Mouse (Mus musculus) kidney, embryonic 15.5 days (tissue): ENCODE measurements around the gene Fbxw4. TPM values are rescaled to one million over a fixed set of nuclear protein-coding genes. Genes with fewer than 3 reads are reported as not detected.
A peak's percentile ranks its signal among the peaks of the same experiment; 100 is the strongest.

Experiments
- ATAC-seq: fragments of 200-750 bp; cut with Nextera tagmentation; replicated peaks from 2 replicates; pipeline ENCODE4 v1.8.0; 2017; ENCODE audit warnings: moderate TSS enrichment; ENCODE audit not compliant: low FRiP score
- H3K27ac ChIP-seq: fragments of 300-500 bp; sonication (generic); 2 replicates; pipeline ENCODE4 v1.5.1; 2015; ENCODE audit warnings: mild to moderate bottlenecking, inconsistent platforms
- H3K27me3 ChIP-seq: fragments of 300-500 bp; sonication (generic); 2 replicates; pipeline ENCODE4 v1.6.1; 2015; ENCODE audit warnings: inconsistent platforms
- H3K36me3 ChIP-seq: fragments of 300-500 bp; sonication (generic); 2 replicates; pipeline ENCODE4 v1.6.1; 2015; ENCODE audit warnings: inconsistent platforms
- H3K4me1 ChIP-seq: fragments of 300-500 bp; sonication (generic); 2 replicates; pipeline ENCODE4 v1.6.1; 2015; ENCODE audit warnings: inconsistent platforms
- H3K4me2 ChIP-seq: fragments of 300-500 bp; sonication (generic); 2 replicates; pipeline ENCODE4 v1.6.1; 2015; ENCODE audit warnings: moderate library complexity, mild to moderate bottlenecking, inconsistent platforms
- H3K4me3 ChIP-seq: fragments of 300-500 bp; sonication (generic); replicated peaks from 2 replicates; pipeline ENCODE4 v1.5.1; 2015; ENCODE audit warnings: mild to moderate bottlenecking, inconsistent platforms
- H3K9ac ChIP-seq: fragments of 300-500 bp; sonication (generic); 2 replicates; pipeline ENCODE4 v1.6.1; 2015; ENCODE audit warnings: mild to moderate bottlenecking, inconsistent platforms
- H3K9me3 ChIP-seq: fragments of 300-500 bp; sonication (generic); replicated peaks from 2 replicates; pipeline ENCODE4 v1.6.1; 2016; ENCODE audit warnings: inconsistent platforms
- WGBS: fragments of 180-500 bp; shearing (Covaris S2); methylation state at CpG from one replicate; pipeline ENCODE4 v1.1.7; 2015; ENCODE audit warnings: mixed read lengths; 5-methylcytosine and 5-hydroxymethylcytosine counted together
- polyA plus RNA-seq: library from polyadenylated mRNA; unstranded; fragments of >200 nt; fragmentation: Nextera tagmentation; extraction: Ambion mirVana; gene quantifications from 2 replicates; pipeline ENCODE4 v1.2.1, GENCODE M21; 2015

Fbxw4 gene
- polyA plus RNA-seq, 1 experiment from 2014 or later = 6.3 TPM

- Histone ChIP-seq H3K4me1 (peaks cover 49% of the 10 kb centered on the region), H3K4me2 (no peak overlapping the region), H3K9ac (no peak overlapping the region), H3K36me3 (peaks cover 4% of the 10 kb centered on the region), H3K9me3 (no peaks in the 10 kb centered on the region), H3K27ac (peak overlapping the region; percentile 72), H3K27me3 (no peaks in the 10 kb centered on the region), H3K4me3 (no peak overlapping the region)
- ATAC-seq = peak; percentile 77
- WGBS = 18% methylated on average over 5 of the region's 5 CpGs
These were observed 38.0 kb downstream of the Fbxw4 start for GRCm38 (mm10) chr19:45622144-45622543.

DNA sequence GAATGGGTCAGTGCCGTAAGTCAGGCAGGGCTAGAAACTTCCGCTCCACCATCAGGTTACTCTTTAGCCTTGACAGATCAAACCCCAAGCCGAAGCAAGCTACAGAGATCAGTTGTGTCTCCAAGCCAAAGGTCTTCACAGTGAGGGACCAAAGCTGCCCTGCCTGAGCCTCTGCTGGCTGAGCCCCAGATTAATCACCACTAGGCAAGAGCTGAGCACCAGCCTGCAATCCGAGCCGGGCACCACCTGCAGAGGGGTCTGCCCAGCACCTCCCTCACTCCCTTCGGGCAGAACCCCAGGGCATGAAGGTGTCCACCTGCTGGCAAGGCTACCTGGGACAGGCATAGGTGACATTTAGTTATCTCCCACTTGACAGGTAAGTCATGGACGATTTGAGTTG, 39.1 kb downstream of the Fbxw4 start:
- ATAC-seq = peak; percentile 70
- H3K9me3 ChIP-seq = no peaks in the 10 kb centered on the region
- WGBS = 27% methylated on average over 7 of the region's 7 CpGs
- H3K4me3 ChIP-seq = no peak overlapping the region
- H3K9ac ChIP-seq = no peak overlapping the region
- peaks cover 59% of the 10 kb centered on the region for H3K4me1 ChIP-seq
- H3K27ac ChIP-seq = peak overlapping the region; percentile 72
- no peak overlapping the region for H3K4me2 ChIP-seq
- H3K27me3 ChIP-seq = no peaks in the 10 kb centered on the region
- H3K36me3 ChIP-seq = peaks cover under 1% of the 10 kb centered on the region

DNA sequence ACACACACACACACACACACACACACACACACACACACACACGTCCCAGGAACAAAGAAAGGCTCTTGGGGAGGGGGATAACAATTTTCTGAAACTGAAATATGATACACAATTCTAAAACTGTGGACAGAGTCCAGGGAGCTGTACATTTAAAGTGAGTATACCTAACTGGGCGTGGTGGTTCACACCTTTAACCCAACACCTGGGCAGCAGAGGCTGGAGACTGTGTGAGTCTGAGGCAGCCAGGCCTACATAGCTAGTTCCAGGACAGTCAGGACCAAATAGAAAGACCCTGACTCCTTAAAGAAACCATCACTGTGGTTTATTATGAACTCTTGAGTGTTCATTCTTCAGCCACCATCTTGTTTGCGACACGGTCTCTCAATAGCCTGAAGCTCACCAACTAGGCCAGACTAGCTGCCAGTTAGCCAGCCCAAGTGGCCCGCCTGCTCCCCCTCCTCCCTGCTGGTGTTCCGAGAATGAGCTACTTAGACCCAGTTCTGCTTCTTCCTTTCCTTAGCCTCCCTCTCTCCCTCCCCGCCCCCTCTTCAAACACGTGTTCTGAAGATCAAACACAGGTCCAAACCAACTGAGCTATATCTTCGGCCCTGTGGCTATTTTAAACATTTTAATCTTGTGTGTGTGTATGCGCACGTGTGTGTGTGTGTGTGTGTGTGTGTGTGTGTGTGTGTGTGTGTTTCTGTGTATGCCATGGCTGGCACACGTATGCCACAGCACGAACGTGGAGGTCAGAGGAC, 40.2 kb downstream of the Fbxw4 start:
- H3K4me1 ChIP-seq = peaks cover 70% of the 10 kb centered on the region
- H3K4me2 ChIP-seq = no peak overlapping the region
- no peak overlapping the region for H3K9ac ChIP-seq
- H3K27ac ChIP-seq = peak overlapping the region; percentile 20; the same call in 1 of the 2 replicates
- no peaks in the 10 kb centered on the region for H3K9me3 ChIP-seq
- H3K27me3 ChIP-seq = no peaks in the 10 kb centered on the region
- H3K4me3 ChIP-seq = no peak overlapping the region
- WGBS = 76% methylated on average over 14 of the region's 14 CpGs
- H3K36me3 ChIP-seq = no peaks in the 10 kb centered on the region
- no peak for ATAC-seq

GRCm38 (mm10) chr19:45618184-45618583, 41.9 kb downstream of the Fbxw4 start:
- Histone ChIP-seq H3K4me1 (peaks cover 68% of the 10 kb centered on the region), H3K9ac (no peak overlapping the region), H3K27me3 (no peaks in the 10 kb centered on the region), H3K4me2 (no peak overlapping the region), H3K27ac (no peak overlapping the region), H3K4me3 (no peak overlapping the region), H3K36me3 (0 out of 2 replicates have a peak, but pooled peaks cover 4% of the 10 kb centered on the region), H3K9me3 (no peaks in the 10 kb centered on the region)
- no peak for ATAC-seq
- 82% methylated on average over 6 of the region's 6 CpGs for WGBS

DNA sequence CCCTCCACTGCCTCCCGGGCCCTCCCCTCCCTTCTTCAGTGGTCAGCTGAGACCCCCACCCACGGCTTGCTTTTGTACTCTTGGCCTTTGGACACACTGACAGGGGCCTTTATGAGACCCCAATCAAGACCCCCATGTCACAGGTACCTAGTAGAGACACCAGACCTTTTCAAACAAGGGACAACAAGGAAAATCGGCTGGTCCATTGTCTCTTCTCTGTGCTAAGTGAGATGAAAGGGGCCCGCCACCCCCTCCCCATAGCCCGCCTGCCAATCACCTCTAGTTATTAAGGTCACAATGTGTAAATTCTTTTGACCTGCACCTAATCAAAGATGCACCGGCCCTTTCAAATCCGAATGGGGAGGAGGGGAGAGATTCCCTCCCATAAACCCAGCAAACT, 43.4 kb downstream of the Fbxw4 start:
- WGBS = 30% methylated on average over 7 of the region's 7 CpGs
- Histone ChIP-seq H3K4me2 (no peak overlapping the region), H3K27ac (no peak overlapping the region), H3K27me3 (no peaks in the 10 kb centered on the region), H3K4me1 (peaks cover 57% of the 10 kb centered on the region), H3K4me3 (no peak overlapping the region), H3K36me3 (0 out of 2 replicates have a peak, but pooled peaks cover 7% of the 10 kb centered on the region), H3K9me3 (no peaks in the 10 kb centered on the region), H3K9ac (no peak overlapping the region)
- no peak for ATAC-seq

- no peaks in the 10 kb centered on the region for H3K27me3 ChIP-seq
- 66% methylated on average over 4 of the region's 4 CpGs for WGBS
- H3K9ac ChIP-seq = no peak overlapping the region
- no peak; the same call in 1 of the 2 replicates for ATAC-seq
- 0 out of 2 replicates have a peak, but pooled peaks cover 7% of the 10 kb centered on the region for H3K36me3 ChIP-seq
- H3K27ac ChIP-seq = no peak overlapping the region
- H3K4me1 ChIP-seq = peaks cover 52% of the 10 kb centered on the region
- no peaks in the 10 kb centered on the region for H3K9me3 ChIP-seq
- H3K4me3 ChIP-seq = no peak overlapping the region
- H3K4me2 ChIP-seq = no peak overlapping the region
These were observed 43.9 kb downstream of the Fbxw4 start for GRCm38 (mm10) chr19:45616214-45616518.

- Histone ChIP-seq H3K36me3 (0 out of 2 replicates have a peak, but pooled peaks cover 7% of the 10 kb centered on the region), H3K9me3 (no peaks in the 10 kb centered on the region), H3K27me3 (no peaks in the 10 kb centered on the region), H3K4me2 (no peak overlapping the region), H3K4me3 (no peak overlapping the region), H3K27ac (no peak overlapping the region), H3K4me1 (peaks cover 46% of the 10 kb centered on the region), H3K9ac (no peak overlapping the region)
- 52% methylated on average over 12 of the region's 12 CpGs for WGBS
- ATAC-seq = peak; percentile 44; the same call in 1 of the 2 replicates
These were observed 44.5 kb downstream of the Fbxw4 start for GRCm38 (mm10) chr19:45615415-45616213.

DNA sequence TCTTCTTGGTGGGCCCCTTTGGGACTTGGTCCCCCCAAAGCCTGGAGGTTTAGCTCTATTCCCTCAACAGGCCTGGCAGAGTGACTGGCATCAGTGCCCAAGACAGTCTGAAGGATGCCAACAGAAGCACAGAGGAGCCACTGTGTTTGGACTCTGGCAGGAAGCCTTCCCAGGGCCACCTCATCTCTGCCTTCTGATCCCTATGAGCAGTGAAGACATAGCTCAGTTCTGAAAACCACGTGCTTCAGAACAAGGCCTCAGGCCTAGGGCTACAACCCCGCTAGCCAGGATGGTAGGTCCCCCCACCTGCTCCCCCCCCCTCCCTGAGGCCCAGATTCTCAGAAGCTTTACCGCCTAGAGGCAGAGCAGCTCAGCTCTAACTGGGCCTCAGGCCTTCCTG, 45.2 kb downstream of the Fbxw4 start:
- no peaks in the 10 kb centered on the region for H3K9me3 ChIP-seq
- peaks cover 39% of the 10 kb centered on the region for H3K4me1 ChIP-seq
- no peak overlapping the region for H3K4me2 ChIP-seq
- 0 out of 2 replicates have a peak, but pooled peaks cover 7% of the 10 kb centered on the region for H3K36me3 ChIP-seq
- H3K4me3 ChIP-seq = no peak overlapping the region
- WGBS = 64% methylated on average over 3 of the region's 3 CpGs
- H3K9ac ChIP-seq = no peak overlapping the region
- no peak overlapping the region for H3K27ac ChIP-seq
- no peak for ATAC-seq
- H3K27me3 ChIP-seq = no peaks in the 10 kb centered on the region

GRCm38 (mm10) chr19:45614375-45614774, 45.7 kb downstream of the Fbxw4 start:
- Histone ChIP-seq H3K27ac (no peak overlapping the region), H3K4me1 (peaks cover 36% of the 10 kb centered on the region), H3K27me3 (no peaks in the 10 kb centered on the region), H3K4me2 (no peak overlapping the region), H3K9ac (no peak overlapping the region), H3K36me3 (0 out of 2 replicates have a peak, but pooled peaks cover 7% of the 10 kb centered on the region), H3K9me3 (no peaks in the 10 kb centered on the region), H3K4me3 (no peak overlapping the region)
- 86% methylated on average over 8 of the region's 8 CpGs for WGBS
- no peak for ATAC-seq

DNA sequence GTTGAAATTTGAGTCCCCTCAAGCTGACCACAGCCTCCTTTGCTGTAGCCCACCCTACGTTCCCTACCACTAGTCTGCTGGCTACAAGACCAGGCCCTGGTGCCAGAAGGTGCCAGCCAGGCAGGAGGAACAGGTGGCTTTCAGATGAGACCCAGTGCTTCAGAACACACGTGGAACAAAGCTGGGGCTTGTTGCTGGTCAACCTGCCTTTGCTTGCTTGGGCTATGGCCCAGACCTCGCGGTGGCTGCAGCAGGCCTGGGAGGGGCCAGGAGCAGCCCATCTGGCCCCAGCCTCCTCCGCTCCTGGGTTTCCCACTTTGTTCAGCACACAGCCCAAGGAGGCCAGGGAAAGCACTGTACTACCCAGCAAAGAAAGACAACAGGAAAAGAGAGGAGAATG, 49.3 kb downstream of the Fbxw4 start:
- 61% methylated on average over 5 of the region's 5 CpGs for WGBS
- Histone ChIP-seq H3K27ac (no peak overlapping the region), H3K4me2 (no peak overlapping the region), H3K4me3 (no peak overlapping the region), H3K27me3 (no peaks in the 10 kb centered on the region), H3K9ac (no peak overlapping the region), H3K9me3 (no peaks in the 10 kb centered on the region), H3K4me1 (peaks cover 11% of the 10 kb centered on the region), H3K36me3 (0 out of 2 replicates have a peak, but pooled peaks cover 7% of the 10 kb centered on the region)
- ATAC-seq = no peak

- Histone ChIP-seq H3K9me3 (no peaks in the 10 kb centered on the region), H3K27me3 (no peaks in the 10 kb centered on the region), H3K4me1 (no peaks in the 10 kb centered on the region), H3K9ac (no peak overlapping the region), H3K4me3 (no peak overlapping the region), H3K4me2 (no peak overlapping the region), H3K27ac (no peak overlapping the region), H3K36me3 (0 out of 2 replicates have a peak, but pooled peaks cover 12% of the 10 kb centered on the region)
- no peak for ATAC-seq
- WGBS = 89% methylated on average over 13 of the region's 13 CpGs
These were observed 51.3 kb downstream of the Fbxw4 start for GRCm38 (mm10) chr19:45608648-45609339.

GRCm38 (mm10) chr19:45607479-45607878, 52.6 kb downstream of the Fbxw4 start:
- Histone ChIP-seq H3K36me3 (0 out of 2 replicates have a peak, but pooled peaks cover 5% of the 10 kb centered on the region), H3K4me2 (no peak overlapping the region), H3K4me3 (no peak overlapping the region), H3K27me3 (no peaks in the 10 kb centered on the region), H3K9me3 (no peaks in the 10 kb centered on the region), H3K27ac (no peak overlapping the region), H3K4me1 (no peaks in the 10 kb centered on the region), H3K9ac (no peak overlapping the region)
- ATAC-seq = no peak
- WGBS = 53% methylated on average over 7 of the region's 7 CpGs
